Mouse (Mus musculus): ENCODE measurements at regions not wholly inside any gene's neighbourhood (a gene's known extent, or its start where the extent isn't known, plus 50 kb on each side); places are given as distances from the start of the nearest gene placed in this dataset.
"Not testable (repeated sequence)": the region's sequence is repeated elsewhere in the genome, so short reads cannot be mapped to it uniquely, and the experiment has no call there.

DNA sequence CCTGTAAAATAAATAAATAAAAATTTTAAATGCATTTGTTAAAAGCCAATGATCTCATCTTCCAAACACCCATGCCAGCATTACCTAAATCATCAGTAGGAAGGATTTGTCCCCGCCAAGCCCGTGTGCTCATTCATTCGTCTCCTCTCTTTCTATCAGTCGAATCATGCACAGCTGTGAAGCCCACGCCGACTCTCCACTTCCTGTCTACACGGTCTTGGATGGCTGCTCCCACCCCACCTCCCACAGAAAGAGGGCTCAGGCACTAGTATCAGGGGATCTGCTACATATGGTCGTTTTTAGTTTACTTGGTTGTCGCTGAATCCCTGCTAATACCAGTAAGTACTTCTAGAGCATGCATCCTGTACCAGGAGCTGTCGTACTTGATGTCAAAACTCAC, 163.2 kb upstream of the Npvf start:
- Histone ChIP-seq H3K4me3 (no peak overlapping the region), H3K27ac (no peak overlapping the region)
- DNase-seq, result no peak
- TF ChIP-seq CTCF (IDR thresholded peaks at IDR 0.05), result no peak
- intact Hi-C loops (cut with DNase I), result no loop called here

DNA sequence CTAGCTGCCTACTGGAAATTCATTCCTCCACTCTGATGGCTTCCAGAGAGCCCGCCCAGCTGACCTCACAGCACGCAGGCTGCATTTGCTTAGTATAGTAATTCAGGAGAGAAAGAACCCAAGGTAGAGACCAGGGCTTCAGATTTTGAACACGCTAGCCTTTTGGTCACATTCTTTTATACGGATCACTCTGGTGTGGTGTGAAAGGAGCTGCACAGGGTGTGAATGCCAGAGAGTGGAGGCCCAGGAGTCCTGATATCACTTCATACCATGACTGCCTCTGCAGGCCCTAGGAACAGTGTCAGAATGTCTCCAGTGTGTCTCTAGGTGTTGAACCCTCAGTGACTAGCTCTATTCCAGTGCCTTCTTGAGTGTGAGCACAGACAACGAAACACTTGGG, 164.2 kb upstream of the Npvf start:
- TF ChIP-seq CTCF (IDR thresholded peaks at IDR 0.05), result no peak
- H3K4me3 ChIP-seq, result no peak overlapping the region
- no peak overlapping the region for H3K27ac ChIP-seq
- intact Hi-C loops (cut with DNase I), result no loop called here
- DNase-seq, result no peak

DNA sequence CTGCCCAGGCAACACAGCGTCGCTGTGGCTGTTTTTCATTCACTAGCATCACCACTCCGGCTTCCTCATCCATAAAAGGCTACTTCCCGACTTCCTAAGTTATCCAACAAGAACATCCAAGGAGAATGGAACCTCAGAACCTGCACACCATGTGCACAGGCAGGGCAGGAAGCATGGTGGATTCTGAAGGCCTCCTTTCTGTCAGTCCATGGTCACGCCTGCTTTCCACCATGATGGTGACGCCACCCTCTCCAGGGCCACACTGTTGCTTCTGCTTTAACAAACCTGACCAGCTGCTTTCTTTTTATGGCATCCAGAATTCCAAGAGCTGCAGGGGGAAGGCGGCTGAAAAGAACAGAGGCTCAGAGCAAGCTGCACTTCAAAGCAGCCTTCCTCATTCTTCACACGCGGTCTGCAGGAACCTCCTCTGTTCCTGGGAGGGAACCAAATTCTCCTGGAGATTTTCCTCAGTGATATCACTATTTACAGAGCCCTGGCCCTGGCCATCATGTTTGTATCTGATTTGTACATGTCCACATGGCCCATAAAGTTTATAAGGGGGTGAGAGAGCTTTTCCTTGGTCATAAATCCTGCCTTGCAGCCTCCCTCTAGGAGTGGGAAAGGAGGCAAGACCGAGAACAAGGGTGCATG, 164.8 kb upstream of the Npvf start:
- no peak for DNase-seq

DNA sequence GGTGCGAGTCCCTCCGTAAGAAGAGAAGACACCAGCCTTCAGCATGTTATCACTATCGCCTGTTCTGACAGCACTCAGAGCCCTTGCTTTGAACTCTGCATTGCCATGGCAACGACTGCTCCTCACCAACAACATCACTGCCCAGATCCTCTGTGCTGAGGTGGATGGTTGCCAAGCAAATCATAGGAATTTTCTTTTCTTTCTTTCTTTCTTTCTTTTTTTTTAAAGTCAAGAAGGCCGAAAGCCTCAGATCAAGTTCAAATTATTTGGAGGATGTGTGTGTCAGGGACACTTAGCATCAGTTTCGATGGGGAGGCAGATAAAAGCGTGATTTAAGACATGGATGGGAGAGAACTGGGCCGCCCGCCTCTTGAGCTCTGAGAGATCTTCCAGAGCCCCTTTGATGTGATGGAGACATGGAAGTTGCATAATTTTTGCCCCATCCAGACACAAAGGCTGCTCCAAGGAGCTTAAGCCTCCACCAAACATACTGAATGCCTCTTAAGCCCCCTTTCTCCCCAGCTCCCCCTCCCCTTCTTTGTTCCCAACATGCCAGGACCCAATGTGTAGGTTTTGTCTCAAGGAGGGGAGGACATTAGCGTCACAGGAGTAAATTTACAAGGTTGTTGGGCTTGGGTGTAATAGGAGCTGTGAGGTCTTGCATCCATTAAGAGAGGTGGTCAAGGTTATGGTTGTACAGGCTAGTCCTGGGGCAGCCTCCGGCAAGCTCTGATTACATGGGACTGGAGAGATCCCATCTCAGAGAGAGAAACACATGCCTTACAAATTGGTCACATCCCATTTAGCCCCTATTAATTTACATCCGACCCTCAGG, 167.4 kb upstream of the Npvf start:
- Histone ChIP-seq H3K27ac (no peak overlapping the region), H3K4me3 (no peak overlapping the region)
- DNase-seq, result no peak
- TF ChIP-seq CTCF (IDR thresholded peaks at IDR 0.05), result no peak
- intact Hi-C loops (cut with DNase I), result no loop called here

More for the DNA sequence above, 164.8 kb upstream of the Npvf start:
- no peak overlapping the region for H3K27ac ChIP-seq
- intact Hi-C loops (cut with DNase I), result no loop called here
- no peak for TF ChIP-seq CTCF (IDR thresholded peaks at IDR 0.05)
- H3K4me3 ChIP-seq, result no peak overlapping the region

DNA sequence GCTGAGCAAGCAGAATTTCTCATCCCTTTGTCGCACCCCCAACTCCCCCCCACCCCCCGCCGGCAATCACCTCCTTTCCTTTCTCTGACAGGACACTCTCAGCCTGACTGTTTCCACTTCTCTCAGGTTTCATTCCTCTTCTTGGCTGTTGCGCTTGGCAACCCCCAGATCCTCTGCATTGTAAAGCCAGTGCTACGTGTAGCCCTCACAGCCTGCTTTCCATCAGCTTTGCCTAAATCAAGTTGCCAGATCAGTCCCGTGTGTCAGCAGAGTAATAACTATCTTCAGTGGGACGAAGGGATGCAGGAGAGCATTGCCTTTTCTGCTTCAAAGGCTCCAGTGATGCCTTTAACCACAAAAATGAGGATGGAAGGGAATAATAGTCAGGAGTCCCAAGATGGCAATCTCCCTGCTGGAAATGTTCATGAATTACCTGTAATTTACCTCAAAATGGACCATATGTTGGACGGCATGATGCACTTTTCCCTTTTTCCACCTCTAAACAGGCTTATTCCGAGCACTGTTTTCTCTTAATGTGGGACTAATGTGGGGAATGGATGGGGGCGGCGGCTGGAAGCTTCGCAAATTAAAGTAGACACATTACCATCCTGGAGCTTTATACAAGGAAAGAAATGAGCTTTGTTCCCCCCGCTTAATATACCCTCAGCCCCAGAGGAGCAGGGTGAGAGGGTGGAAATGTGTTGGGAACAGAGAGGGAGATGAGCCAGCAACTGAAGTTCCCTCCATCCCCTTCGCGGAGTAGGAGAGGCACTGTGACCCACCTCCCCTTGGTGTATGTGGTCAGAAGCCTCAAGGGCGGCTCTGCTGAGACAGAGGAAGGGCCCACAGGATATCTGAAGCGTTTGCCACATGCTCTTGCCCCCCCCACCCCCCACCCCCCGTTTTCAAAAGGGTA, 168.3 kb upstream of the Npvf start:
- Histone ChIP-seq H3K27ac (no peak overlapping the region), H3K4me3 (no peak overlapping the region)
- no peak for TF ChIP-seq CTCF (IDR thresholded peaks at IDR 0.05)
- DNase-seq, result no peak
- intact Hi-C loops (cut with DNase I), result no loop called here

DNA sequence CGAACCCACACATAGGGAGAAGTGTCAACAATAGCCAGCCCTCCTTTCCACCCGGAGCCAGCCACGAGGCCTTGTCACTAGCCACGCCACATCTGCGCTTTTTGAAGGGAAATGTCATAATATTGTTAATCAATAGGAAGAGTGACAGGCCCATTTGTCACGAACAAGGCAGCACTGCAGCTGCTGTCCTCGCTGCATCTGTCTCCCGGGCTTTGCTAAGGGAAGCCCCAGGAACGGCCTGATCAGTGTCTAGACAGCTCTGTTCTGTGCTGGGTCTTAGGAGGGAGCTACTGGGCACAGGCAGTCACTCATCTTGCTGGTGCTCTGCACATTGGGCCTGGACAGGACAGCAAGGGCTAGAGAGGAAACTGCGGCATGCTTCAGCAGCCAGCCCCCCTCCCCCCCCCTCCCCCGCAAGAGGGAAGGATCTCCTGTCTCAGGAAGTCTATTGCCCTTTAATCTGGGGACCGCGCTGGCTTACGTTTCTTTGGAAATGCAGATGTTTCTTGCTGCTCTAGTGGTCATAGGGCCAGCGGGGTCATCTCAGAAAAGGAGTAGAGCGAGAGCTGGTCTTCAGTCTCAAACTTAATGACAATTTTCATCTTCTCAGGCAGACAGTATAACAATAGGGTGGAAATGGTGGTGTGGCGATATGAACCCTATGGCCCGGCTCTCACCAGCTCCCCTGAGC, 169.1 kb upstream of the Npvf start:
- intact Hi-C loops (cut with DNase I), result no loop called here
- no peak for DNase-seq
- H3K4me3 ChIP-seq, result no peak overlapping the region
- no peak overlapping the region for H3K27ac ChIP-seq
- no peak for TF ChIP-seq CTCF (IDR thresholded peaks at IDR 0.05)

DNA sequence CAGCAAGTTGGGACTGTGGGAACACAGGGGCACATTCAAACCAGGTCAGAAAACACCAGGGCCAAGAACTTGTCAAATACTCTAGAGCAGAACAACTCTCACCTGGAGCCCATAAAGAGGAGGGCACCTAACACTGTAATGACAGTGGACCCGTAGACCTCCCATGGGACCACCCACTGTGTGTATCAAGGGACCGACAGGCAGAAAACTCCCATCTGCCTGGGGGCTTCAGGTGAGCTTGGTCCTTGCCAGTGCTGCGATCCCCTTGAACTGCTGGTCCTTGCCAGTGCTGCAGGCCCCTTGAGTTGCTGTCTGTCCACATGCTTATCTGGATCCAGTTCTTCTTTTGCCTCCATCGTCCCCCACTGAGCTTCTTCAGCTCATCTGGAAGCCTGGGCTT, 170.2 kb upstream of the Npvf start:
- intact Hi-C loops (cut with DNase I), result no loop called here
- Histone ChIP-seq H3K27ac (no peak overlapping the region), H3K4me3 (no peak overlapping the region)
- TF ChIP-seq CTCF (IDR thresholded peaks at IDR 0.05), result no peak
- no peak for DNase-seq

DNA sequence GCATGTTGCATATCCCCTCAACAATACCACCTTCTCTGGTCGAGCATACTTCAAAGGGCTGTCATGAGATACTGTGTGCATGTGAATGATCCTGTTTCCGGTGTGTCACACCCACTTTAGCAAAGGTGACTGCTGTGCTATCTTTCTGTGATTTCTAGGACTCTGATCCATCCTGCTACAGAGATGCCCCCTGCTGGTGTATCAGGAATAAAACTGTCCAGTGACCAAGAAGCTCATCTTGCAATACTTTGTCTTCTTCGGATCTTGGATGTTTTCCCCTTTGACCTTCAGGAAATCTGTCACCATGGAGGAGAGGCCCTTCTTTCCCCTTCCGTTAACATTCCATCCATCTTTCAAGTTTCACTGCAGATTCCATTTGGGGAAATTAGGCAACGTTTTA, 177.5 kb upstream of the Npvf start:
- Histone ChIP-seq H3K27ac (no peak overlapping the region), H3K4me3 (no peak overlapping the region)
- TF ChIP-seq CTCF (IDR thresholded peaks at IDR 0.05), result peak; percentile 16; the same call in 1 of the 2 replicates
- intact Hi-C loops (cut with DNase I), result no loop called here
- no peak for DNase-seq

DNA sequence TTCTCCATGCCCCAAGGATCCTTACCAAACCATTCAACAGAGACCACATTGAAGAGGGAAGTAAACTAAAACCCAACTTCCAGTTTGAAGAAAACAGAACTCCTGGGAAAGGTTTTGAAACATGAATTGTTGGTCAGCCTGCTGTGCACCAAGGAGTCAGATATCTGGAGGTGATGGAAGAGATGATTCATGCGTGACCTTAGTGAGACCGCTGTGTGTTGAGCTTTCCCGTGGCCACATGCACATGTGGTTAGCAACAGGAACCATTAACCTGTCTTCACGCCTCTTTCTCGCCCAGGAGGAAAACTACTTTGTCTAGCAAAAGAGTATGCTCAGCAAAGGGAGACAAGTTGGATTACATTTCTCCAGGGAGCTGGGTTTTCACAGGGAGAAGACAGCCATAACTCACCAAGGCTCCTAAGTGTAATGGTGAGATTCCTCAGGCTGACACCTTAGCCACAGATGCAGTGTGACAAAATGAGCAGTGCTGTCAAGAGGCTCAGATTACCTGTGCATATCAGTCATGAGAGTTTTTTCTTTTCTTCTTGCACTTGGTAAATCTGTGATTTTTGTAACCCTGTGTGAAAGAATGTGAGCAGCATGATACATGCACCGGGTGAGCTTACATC, 181.9 kb upstream of the Npvf start:
- TF ChIP-seq CTCF (IDR thresholded peaks at IDR 0.05), result no peak
- intact Hi-C loops (cut with DNase I), result no loop called here
- no peak overlapping the region for H3K4me3 ChIP-seq
- DNase-seq, result no peak
- H3K27ac ChIP-seq, result no peak overlapping the region

DNA sequence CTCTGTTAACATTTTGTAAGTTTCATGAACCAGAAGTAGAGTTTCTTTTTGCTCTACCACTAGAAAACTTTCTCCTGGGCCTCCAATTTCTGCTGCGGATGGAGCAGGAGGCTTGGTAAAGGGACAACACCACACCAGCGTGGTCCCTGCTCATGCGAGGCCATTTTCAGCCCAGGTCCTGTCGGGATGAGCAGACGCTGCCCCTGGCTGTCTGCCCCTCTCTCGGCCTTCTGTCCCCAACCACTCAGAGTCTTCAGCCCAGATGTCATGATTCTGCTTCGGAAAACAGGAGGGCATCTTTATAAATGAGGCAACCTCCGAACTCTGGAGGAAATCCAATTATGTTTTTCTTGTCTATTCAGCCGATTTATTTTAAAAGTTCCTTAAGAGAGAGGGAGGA, 186.6 kb upstream of the Npvf start:
- DNase-seq, result no peak
- no peak overlapping the region for H3K27ac ChIP-seq
- H3K4me3 ChIP-seq, result no peak overlapping the region
- TF ChIP-seq CTCF (IDR thresholded peaks at IDR 0.05), result no peak
- intact Hi-C loops (cut with DNase I), result no loop called here

DNA sequence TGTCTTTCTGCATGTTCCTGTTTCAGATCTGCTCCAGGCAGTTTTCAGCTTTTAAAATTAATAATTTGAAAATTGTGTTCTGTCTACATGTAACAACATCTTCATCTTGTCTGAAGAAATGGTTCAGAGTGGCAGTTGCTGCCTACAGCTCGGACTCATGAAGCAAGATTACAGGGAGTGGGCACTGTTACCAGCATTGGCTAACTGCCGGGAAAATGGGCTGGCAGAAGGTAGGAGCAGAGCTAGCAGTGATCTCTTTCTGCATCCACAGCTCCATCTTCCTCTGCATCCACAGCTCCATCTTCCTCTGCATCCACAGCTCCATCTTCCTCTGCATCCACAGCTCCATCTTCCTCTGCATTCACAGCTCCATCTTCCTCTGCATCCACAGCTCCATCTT, 191.0 kb upstream of the Npvf start:
- intact Hi-C loops (cut with DNase I); H3K27ac ChIP-seq; DNase-seq; H3K4me3 ChIP-seq: not testable (repeated sequence)

Measured in gastrocnemius, adult 2 months (tissue).